Mouse (Mus musculus) C3H10T1/2 (cell line): ENCODE data around the gene Olfr1316. TPM values are rescaled to one million over a fixed set of nuclear protein-coding genes. Genes with fewer than 3 reads are reported as not detected.

Experiments
- polyA plus RNA-seq, 2 experiments: library from polyadenylated mRNA; unstranded; fragments of >200 nt; fragmentation: generic; extraction: Trizol; gene quantifications; one replicate each; pipeline ENCODE4 v1.2.1; 2012; ENCODE audit warnings: missing spikeins in 2 of 2

The Olfr1316 gene
- polyA plus RNA-seq, result under 1 TPM; 0.02 to 0.08 TPM

DNA sequence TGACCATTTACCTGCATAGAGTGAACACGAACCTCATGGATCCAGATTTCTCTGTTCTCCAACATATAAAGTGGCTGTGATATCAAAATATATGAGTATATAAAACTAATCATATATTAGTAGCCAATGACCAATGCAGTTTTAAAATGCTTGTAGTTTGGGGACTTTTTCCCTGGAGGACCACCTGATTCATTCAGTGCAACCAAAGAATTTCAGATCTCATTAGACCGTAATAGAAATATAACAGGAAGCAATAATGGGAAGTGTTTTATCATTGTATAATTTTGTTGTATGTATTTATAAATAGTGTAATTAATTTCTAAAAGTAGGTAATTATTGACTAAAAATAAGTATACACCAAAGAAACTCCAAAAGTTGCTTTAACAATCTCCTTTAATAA lies at the start of gene Olfr1316:
Gene Olfr1316 (minus strand): TSS at position 101 of the 400 bp plus-strand sequence.

GRCm38 (mm10) chr2:112153898-112154297 lies 19.1 kb upstream of the Olfr1316 start, which contains the start of gene Olfr1318:
TSS of gene Olfr1318 (plus strand) at chr2:112154198.

GRCm38 (mm10) chr2:112140029-112140428 lies 5.3 kb upstream of the Olfr1316 start, which contains the start of gene Olfr1317:
TSS of gene Olfr1317 (plus strand) at chr2:112140329.

DNA sequence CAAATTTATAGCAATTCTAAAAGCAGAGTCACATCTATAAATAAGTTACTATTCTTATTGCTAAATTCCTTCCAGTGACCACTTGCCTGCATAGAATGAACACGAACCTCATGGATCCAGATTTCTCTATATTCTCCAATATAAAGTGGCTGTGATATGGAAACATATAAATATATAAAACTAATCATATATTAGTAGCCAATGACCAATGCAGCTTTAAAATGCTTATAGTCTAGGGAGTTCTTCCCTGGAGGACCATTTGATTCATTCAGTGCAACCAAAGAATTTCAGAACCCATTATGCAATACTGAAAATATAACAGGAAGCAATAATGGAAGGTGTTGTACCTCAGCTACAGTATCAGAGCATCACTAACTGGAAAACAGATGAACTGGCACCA lies 19.4 kb downstream of the Olfr1316 start, which contains the start of gene Olfr1315-ps1:
Gene Olfr1315-ps1 (minus strand): TSS at position 101 of the 400 bp plus-strand sequence.

GRCm38 (mm10) chr2:112096681-112097080 lies 38.1 kb downstream of the Olfr1316 start, which contains the start of gene Olfr1314:
TSS of gene Olfr1314 (minus strand) at chr2:112096781.

DNA sequence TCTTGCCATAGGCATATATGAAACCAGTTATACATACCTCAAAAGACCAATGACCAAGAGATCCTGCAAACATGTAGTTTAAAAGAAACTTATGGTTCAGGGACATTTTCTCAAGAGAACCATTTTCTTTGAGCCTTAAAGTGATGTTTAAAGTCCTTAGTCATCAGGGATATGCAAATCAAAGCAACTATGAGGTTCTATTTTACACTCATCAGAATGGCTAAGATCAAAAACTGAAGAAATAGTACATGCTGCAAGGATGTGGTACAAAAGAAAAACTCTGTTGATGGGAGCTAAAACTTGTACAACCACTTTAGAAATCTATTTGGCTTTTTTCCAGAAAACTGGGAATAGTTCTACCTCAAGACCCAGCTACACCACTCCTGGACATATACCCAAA lies 57.0 kb downstream of the Olfr1316 start, which contains the start of gene Olfr1313:
Gene Olfr1313 (minus strand): TSS at position 101 of the 400 bp plus-strand sequence.

Other genes starting within 250 kb of the Olfr1316 start
- not detected for gene Olfr1306, start 218.7 kb downstream of the Olfr1316 start, polyA plus RNA-seq
- gene Olfr1307, start 185.5 kb downstream of the Olfr1316 start, polyA plus RNA-seq, result not detected
- not detected for gene Olfr1308, start 170.0 kb downstream of the Olfr1316 start, polyA plus RNA-seq
- gene Olfr1309, start 144.7 kb downstream of the Olfr1316 start, polyA plus RNA-seq, result not detected
- not detected for gene Olfr1310, start 122.3 kb downstream of the Olfr1316 start, polyA plus RNA-seq
- not detected for gene Olfr1311, start 110.6 kb downstream of the Olfr1316 start, polyA plus RNA-seq
- gene Olfr1312, start 84.7 kb downstream of the Olfr1316 start, polyA plus RNA-seq, result not detected
- not detected for gene Olfr1313, start 57.1 kb downstream of the Olfr1316 start, polyA plus RNA-seq
- gene Olfr1314, start 38.2 kb downstream of the Olfr1316 start, polyA plus RNA-seq, result under 1 TPM; 0.02 to 0.08 TPM
- gene Olfr1315-ps1, start 19.5 kb downstream of the Olfr1316 start, polyA plus RNA-seq, result under 1 TPM in 1 of 2 experiments, not detected in 1; 0.04 TPM
- under 1 TPM in 1 of 2 experiments, not detected in 1; 0.18 TPM for gene Olfr1317, start 5.4 kb upstream of the Olfr1316 start, polyA plus RNA-seq
- under 1 TPM in 1 of 2 experiments, not detected in 1; 0.18 TPM for gene Olfr1318, start 19.2 kb upstream of the Olfr1316 start, polyA plus RNA-seq
- gene Lpcat4, start 104.5 kb upstream of the Olfr1316 start, polyA plus RNA-seq, result 10 to 100 TPM in 1 of 2 experiments, 1 to 10 TPM in 1; 9.9 to 19.1 TPM
- not detected for gene Nutm1, start 124.3 kb upstream of the Olfr1316 start, polyA plus RNA-seq
- 100 to 1,000 TPM; 102 to 154 TPM for gene Nop10, start 126.9 kb upstream of the Olfr1316 start, polyA plus RNA-seq
- gene Slc12a6, start 130.8 kb upstream of the Olfr1316 start, polyA plus RNA-seq, result 1 to 10 TPM in 1 of 2 experiments, under 1 TPM in 1; 0.42 to 5.9 TPM
- gene Gm21985, start 131.3 kb upstream of the Olfr1316 start, polyA plus RNA-seq, result not detected
- gene Emc4, start 233.1 kb upstream of the Olfr1316 start, polyA plus RNA-seq, result 10 to 100 TPM; 56.5 to 98.0 TPM
- gene Katnbl1, start 244.2 kb upstream of the Olfr1316 start, polyA plus RNA-seq, result 1 to 10 TPM in 1 of 2 experiments, under 1 TPM in 1; 0.49 to 2.3 TPM